Mouse (Mus musculus) retina, embryonic 14.5 days (tissue): Measurements from ENCODE around the gene Dnah7a.
A peak's percentile ranks its signal among the peaks of the same experiment; 100 is the strongest.
"Not testable (repeated sequence)": the region's sequence is repeated elsewhere in the genome, so short reads cannot be mapped to it uniquely, and the experiment has no call there.

Experiments used
- DNase-seq: peaks from one replicate; pipeline ENCODE4 v3.0.0-alpha.2; 2015; ENCODE audit warnings: low spot score

Gene Dnah7a

DNA sequence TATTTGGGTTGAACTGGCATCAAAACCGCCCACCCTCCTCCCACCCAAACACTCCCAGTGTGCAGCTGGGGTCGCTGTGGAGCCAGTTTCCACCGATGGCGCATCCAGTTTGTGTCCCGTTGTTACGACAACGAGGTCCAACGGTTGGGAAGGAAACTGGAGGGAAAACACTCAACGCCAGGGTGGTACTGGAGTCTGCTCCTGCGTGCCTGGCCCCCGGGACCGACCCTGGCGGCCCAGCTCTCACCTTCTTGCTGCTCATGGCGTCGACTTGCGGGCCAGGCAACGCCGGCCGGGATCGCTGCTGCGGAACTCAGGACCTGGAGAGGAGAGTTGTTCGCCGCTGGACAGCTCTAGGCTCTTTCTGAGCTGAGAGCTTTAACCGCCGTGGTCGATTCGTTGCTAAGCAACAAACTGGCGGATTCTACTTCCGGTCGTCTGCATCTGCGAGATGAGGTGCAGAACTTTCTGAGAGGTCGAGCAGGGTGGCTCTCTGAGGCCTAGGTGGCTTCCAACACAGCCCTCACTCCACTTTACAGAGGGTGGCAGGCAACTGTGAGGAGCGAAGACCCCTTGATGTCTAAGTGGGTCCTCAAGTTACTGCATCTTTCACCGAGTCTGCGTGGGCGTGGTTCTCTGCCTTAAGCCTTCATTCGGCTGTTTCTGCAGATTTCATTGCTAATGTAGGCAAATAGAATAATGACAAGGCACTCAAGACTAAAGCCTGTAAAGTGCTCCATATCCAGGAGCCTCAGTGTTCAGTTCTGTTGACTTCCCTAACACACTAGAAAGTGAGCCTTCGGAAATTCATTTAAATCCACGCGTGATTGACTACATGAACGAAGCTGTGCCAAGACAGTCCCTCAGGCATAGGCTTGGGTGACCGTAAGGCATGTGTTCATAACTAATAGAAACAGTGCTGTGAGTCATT lies at the start of gene Dnah7a:
Dnah7a (minus strand) TSS at position 354 of the 931 bp plus-strand sequence.
- DNase-seq = peak; percentile 79

DNA sequence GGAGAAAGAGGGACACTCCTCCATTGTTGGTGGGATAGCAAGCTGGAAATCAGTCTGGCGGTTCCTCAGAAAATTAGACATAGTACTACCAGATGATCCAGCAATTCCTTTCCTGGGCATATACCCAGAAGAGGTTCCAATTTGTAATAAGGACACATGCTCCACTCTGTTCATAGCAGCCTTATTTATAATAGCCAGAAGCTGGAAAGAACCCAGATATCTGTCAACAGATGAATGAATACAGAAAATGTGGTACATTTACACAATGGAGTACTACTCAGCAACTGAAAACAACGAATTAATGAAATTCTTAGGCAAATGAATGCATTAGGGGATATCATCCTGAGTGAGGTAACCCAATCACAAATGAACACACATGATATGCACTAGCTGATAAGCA lies 46.9 kb upstream of the Dnah7a start:
- DNase-seq = not testable (repeated sequence)

DNA sequence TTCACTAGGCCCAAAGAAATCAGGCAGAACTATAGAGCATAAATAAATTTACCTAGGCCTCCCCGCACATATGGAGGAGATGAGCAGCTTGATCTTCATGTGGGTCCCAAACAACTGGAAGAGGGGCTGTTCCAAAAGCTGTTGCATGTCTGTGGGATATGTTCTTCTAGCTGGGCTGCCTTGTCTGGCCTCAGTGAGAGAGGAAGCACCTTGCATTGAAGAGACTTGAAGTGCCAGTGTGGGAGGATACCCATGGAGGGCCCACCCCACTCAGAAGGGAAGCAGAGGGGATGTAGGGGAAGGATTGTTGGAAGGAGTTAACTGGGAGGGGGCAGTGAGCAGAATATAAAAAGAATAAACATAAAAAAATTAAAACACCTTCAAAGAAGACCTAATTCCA lies 44.6 kb upstream of the Dnah7a start:
- no peak for DNase-seq

DNA sequence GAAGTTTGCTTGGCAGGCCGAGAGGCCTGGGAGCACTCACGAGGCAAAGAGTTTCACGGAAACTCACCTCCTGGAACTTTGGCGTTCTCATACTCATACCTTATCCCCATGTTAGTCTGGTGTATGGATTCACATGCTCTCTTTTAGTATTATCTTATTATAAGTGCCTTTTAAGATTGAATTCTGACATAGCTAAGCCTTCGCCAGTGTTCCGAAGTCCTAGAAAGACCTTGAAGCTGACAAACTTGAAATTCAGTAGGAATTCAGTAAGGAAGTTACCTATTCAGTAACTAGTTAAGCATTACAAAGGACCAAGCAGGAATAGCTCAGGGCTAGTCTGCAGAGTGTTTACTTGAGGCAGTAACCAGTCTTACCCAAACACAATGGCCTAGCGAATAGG lies 44.1 kb upstream of the Dnah7a start:
- not testable (repeated sequence) for DNase-seq

DNA sequence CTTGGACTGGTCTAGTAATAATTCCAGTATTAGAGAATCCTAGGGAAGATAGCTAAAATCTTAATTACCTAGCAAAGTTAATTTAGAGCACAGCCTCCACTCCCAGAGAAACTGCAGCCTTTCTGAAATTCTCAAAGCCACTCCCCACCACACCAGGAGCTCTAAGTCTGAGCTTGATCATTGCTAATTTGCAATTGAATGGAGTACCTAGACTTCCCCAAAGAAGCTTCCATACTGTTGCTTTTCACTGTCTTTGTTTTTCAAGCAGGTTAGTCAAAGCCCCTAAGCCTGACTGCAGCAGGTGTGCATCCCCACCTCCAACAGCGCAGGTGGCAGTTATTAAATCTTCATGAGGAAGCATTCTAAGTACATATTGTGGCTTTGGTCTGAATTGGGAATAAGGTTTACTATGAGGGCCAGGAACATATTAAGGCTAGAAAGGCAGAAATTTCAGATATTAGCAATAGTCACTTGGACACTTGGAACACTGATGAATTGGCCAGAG lies 43.3 kb upstream of the Dnah7a start:
- DNase-seq = not testable (repeated sequence)

DNA sequence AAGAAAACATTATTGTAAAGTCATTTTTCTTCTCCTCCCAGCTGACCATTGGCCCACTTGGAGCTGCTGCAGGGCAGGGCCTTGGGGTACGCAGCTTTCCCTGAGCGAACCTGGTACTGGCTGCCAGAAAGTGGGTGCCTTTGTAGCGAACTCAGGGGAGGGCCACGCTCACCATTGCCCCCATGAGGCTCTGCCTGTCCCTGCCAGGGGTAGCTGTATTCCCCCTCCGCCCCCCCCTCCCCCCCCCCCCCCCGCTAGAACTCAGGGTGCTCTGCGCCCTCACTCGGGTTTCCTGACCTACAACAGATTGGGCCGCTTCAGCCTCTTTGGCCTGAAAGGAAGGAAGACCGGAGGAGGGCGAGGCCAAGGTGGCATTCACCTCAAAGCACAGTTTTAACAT lies 42.0 kb upstream of the Dnah7a start:
- DNase-seq = peak; percentile 3

DNA sequence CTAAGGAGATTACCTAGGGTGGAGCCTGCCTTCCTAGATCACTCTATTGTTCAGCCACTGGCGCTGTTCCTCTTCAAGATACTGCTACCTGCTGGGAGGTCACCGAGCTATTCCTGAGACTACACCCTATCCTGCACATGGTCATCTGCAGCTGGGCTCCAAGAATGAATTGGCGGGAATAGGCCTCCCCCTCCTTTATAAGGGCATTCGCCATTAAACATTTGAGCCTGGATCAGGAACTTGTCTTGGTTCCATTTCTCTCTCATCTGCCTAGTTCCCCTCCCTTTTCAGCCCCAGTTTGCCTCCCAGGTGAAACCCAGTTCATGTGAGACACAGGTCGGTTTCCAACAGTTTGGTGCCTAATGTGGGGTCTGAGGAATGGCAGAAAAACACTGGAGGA lies 39.4 kb upstream of the Dnah7a start:
- DNase-seq = no peak

DNA sequence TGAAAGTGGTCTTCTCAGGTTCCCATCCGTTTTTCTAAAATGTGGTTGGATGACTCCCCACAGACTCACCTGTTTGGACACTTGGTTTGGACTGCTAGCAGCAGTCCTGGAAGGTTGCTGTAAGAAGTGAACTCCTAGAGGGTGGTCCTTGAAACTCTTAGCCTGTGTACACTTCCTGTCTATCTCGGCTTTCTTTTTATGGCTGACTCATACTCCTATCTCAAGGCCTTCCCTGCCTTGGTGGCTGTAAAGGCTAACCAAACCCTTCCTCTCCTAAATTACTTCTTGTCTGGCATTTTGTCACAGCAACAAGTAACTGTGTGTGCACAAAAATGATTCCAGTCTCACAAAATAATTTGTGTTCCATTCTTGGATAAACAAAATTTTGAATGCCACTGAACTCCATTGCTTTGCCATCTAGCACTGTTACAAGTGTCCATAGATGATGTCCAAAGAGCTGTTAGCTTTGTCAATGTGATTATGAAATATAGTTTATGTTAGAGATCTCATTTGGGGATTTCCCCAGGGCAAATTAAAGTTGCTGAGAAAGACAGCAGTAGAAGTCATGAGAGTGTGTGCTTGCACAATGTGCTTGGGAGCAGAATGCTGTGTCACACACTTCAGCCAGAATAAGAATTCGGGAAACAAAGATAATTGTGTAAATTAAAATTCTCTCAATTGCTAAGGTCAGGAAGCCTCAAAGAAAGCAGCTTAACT lies 35.3 kb upstream of the Dnah7a start:
- no peak for DNase-seq

DNA sequence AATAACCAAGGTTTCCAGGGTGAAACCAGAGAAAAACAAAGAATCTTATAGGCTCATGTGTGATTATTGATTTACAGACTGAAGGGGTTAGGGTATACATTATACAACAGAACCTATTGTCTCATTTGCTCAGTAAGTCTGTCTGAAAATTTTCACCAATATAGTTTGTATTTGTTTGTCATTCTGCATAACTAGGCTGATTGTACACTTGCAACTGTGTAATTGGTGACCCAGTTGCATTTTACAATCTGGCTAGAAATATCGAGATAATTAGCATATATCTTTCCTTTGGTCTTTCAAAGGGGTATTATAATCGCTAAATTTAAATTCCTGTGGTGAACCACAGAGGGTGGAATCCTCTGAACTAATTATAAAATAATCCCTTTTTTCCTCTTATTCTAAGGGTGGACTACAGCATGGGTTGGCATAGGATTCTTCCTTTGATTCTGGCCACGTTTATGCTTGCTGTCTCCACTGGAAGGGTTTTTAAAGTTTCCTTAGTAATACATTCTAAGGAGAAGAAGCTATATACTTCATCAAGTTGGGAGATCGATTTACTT lies 34.3 kb upstream of the Dnah7a start:
- no peak for DNase-seq

DNA sequence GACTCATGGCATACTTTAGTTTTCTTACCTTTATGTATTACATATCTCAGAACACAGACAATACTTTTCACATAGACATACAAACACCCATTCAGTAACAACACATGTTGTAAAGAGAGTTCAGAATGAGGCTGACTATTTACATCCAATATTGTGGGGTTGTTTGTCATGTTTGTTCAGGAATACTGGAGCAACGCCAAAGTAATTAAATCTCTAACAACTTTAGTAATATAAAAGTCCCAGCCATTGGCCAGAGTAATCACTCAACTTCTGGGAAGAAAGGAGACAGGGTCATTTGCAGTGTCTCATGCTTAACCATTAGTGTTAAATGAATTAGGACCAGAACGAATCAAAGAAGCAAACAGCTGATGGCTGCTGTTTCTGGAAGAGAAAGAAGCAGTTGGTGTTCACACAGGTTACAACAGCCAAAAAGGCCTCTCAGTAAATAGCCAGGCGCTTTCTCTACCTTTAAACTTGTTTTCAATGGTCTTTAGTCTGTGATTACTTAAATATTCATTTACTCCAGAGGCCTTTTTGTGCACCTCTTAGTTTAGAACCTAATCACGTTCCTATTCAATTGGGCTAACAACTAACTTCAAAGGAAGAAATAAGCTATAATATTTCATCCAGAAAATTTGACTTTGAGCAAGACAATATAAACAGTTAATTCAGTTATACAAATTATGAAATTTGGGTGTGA lies 33.6 kb upstream of the Dnah7a start:
- DNase-seq = not testable (repeated sequence)

DNA sequence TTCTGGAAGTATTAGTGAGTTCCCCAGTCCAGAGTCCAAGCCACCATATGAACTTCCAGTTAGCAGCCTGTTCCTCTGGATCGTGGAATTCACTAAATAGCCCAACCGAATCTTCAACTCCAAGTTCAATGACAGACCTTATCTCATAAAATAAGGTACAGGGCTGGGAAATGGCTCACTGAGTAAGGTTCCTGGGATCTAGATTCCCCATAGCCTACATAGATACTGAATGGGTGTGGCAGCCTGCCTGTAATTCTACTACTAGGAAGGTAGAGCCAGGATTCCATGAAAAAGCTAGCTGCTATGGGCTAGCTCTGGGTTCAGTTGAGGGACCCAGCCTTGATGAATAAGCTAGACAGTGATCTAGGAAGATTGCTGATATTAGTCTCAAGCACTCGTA lies 30.0 kb upstream of the Dnah7a start:
- no peak for DNase-seq

DNA sequence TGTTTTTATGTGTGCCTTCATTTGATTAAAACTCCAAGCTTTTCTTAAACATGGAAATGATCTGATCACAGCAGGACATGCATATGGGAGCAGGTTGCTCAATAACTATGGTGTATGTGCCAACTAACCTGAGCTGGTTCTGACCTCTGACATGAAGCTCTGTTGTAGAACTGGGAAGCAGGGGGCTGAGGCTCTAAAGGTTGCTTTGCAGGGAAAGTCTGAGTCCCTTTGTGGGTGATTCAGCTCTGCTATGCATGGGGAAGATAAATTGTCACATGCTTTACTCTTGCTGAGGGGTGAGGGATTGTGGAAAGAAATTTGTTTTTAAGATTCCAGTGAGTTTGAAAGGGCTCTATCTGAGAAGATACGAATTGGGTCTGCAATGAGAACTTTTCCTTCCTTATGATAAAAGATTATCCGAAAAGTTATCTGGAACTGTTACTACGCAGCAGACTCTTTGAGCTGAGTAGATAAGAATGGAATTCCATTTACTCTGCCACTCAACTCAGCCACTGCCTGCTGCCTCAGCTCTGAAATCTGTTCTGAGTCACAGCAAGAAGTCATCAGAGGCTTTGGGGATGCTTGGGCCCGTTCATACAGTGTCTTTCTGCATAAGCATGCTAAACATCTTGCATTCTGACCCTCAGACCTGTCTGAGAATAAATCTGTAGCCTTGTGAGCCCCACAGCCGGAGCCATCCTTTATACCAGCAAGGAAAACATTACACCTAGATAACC lies 22.1 kb upstream of the Dnah7a start:
- DNase-seq = no peak

DNA sequence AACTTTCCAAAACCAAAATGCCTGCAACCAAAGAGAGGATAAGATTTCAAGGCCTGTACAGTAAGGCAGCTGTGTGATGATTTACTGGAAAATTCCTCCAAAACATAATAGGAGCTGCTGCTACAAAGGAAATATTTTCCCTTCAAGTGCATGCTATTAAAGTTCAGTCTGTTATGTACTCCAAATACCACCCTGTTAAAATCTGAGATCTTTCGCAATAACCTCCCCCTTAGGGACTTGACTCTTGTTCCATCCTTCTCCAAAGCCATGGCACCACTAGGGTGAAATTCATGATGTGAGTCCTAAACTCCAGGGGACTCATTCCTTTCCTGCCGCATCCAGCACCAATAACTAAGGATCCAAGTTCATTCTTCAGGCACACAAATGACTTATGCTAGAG lies 20.3 kb upstream of the Dnah7a start:
- DNase-seq = no peak

DNA sequence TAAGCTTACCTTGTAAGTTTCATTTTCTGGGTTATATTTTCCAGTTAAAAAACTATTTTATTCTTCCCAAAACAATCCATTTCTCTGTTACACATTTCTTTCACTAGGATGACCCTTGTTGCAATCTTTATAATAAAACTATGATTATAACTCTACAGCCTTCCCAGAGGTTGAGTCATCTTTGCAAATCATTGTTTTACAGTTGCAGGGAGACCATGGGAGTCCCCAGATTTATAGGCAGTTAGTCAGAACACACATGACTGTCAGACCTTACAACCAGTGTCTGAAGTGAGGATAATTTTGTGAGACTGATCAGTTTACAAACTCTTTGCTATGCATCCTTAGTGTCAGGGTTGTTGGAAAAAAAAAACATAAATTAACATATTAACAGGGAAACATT lies 14.8 kb upstream of the Dnah7a start:
- no peak for DNase-seq

DNA sequence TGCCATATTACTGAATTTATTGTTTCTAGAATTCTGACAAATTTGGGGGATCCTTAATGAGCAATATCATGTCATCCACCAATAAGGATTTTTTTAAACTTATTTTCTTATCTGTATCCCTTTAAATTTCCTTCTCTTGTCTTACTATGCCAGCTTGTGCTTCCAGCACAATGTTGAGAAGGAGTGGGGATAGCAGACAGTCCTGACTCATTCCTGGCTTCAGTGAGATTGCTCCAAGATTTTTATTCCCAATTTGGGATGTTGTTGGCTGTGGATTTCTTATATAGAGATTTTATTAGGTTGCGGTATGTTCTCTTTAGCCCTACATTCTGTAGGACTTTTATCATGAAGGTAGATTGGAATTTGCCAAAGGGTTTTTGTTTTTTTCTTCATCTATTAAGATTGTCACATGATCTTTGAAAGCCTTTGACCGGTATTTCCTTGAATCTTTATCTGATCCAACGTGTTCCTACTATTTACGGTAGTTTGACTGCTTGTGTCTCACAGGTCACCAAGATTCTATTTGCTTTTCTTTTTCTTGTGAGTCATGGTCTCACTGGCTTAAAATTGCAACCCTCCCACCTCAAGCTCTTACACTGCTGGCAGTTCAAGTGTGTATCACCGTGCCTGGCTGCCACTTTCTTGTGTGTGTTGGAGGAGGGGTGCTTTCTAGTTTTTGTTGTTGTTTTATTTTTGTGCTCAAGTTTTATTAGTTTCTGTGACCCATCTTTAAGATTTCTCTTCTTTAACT lies 14.2 kb upstream of the Dnah7a start:
- DNase-seq = no peak

DNA sequence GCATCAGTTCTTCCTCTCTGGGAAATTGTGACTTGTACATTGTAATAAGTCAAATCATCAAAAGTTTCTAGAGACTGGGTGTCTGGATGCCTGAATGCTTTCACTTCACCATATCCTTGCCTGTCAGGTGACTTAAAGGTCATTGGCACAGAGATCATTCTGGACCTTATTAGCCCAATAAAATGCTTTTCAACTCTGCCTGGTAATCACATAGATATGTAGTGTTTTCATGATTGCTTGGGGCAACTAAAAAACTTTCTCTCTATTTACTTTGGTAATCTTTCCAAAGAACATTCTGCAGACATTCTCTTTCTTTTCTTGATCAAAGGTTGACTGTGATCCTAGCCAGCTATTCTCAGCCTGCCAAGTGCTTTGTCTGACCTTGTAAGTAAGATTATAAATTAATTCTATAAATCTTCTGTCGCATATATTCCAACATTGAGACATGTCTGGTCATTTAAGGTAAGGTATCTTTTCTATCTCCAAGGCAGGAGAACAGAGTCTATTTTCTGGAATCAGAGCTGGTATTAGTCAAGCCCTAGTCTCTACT lies 9.5 kb upstream of the Dnah7a start:
- DNase-seq = no peak

DNA sequence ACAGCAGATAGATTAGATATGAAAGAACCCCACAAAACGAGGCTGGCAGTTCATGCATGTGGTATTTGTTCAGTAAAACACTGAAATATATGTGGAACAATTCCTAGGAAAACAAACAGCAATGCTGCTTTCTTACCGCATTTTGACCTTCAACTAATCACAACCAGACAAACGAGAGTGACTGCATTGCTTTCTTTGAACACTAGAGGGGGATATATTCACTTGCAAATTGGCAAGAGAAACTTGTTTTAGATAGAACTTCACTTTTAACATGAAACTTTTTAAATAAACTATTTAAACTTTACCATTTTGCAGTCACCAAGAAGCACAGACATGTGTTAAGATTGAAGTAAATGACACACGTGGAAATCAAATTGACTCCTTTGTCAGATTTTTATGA lies 8.9 kb upstream of the Dnah7a start:
- DNase-seq = peak; percentile 81

DNA sequence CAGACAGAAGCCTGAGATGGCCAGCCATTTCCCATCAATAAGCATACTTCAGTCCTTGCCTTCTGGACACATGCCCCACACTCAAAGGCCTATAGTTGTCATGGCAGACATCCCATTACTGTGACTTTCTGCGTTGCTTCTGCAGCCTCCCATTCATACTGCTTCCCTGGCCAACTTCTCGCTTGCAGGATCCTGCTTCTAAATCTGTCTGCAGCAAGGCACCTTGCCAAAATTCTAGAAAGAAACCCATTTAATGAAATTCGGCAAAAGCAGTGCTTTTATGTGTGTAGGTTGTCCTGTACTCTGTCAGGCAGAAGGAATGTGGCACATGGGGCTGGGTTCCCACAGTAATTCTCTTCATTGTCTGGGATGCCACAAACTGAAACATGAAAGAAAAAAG lies 6.8 kb upstream of the Dnah7a start:
- not testable (repeated sequence) for DNase-seq

DNA sequence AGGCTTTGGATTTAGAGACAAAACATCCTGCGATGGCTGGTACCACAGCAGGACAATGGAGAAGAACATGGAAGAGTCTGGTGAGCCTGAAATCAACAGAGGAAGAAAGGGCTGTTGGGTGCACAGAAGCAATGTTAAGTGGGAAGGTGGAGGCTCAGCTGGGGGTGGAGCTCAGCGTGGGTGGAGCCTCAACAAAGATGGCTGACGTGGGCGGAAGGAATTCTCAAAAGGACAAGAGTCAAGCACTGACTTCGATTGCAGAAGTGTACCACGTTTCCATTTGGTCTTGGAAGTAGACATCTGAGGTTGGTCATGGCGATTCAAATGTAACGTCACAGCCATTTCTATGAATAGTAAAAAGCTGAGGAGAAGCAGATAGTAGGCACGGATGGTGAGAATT lies 4.5 kb upstream of the Dnah7a start:
- no peak for DNase-seq

DNA sequence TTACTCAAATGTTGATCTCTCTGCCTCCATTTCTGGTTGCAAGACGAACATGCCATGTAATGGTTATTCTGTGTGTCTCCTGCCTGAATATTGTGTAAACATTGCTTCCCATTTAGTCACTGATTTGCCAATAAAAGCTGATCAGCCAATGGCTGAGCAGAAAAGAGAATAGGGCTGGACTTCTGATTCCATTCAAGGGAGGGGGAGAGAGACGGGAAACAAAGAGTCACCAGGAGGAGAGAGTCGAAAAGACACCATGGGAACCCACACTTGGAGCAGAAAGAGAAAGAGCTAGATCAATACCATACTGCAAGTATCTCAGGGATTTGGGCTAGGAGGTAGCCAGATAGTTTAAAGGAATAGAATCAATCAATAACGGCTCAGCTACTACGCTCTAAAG lies 3.0 kb upstream of the Dnah7a start:
- DNase-seq = peak; percentile 9
